Mouse (Mus musculus) cerebral cortex, adult 2 months (tissue): Measurements from ENCODE around the gene Wdr53.

Experiments
- WGBS: fragments of 180-500 bp; shearing (Covaris S2); methylation state at CpG from one replicate; pipeline ENCODE4 v1.1.7; 2018; 5-methylcytosine and 5-hydroxymethylcytosine counted together

Gene Wdr53

GRCm38 (mm10) chr16:32291821-32292220 lies 44.8 kb downstream of the Wdr53 start:
- 96% methylated on average over 4 of the region's 4 CpGs for WGBS

- WGBS, result 98% methylated on average over 4 of the region's 4 CpGs
Observed at GRCm38 (mm10) chr16:32299617-32300016, 52.6 kb downstream of the Wdr53 start.

- WGBS, result 48% methylated on average over 1 of the region's 1 CpGs
Observed at GRCm38 (mm10) chr16:32303046-32303445, 56.0 kb downstream of the Wdr53 start.

GRCm38 (mm10) chr16:32303886-32304285 lies 56.9 kb downstream of the Wdr53 start:
- 98% methylated on average over 7 of the region's 7 CpGs for WGBS
